Mouse (Mus musculus): Measurements from ENCODE around the gene Gm21310.
"Not testable (repeated sequence)": the region's sequence is repeated elsewhere in the genome, so short reads cannot be mapped to it uniquely, and the experiment has no call there.

Gene Gm21310

GRCm38 (mm10) chrY:10147083-10147482, at the start of gene Gm21310:
TSS of gene Gm21310 (minus strand) at chrY:10147183.
- not testable (repeated sequence) for DNase-seq (ENCODE audit: low read depth, low spot score)
